Mouse (Mus musculus) hindbrain, postnatal 0 days (tissue): ENCODE measurements around the gene Emilin3. TPM values are rescaled to one million over a fixed set of nuclear protein-coding genes. Genes with fewer than 3 reads are reported as not detected.
A peak's percentile ranks its signal among the peaks of the same experiment; 100 is the strongest.

Experiments used
- ATAC-seq: fragments of 200-750 bp; cut with Nextera tagmentation; 2 replicates; pipeline ENCODE4 v1.8.0; 2017; ENCODE audit warnings: mild to moderate bottlenecking, moderate TSS enrichment, moderate library complexity
- DNase-seq: peaks from one replicate; pipeline ENCODE4 v3.0.0-alpha.2; 2015; ENCODE audit warnings: low spot score
- H3K27ac ChIP-seq: fragments of 300-500 bp; sonication (generic); 2 replicates; pipeline ENCODE4 v1.5.1; 2014; ENCODE audit warnings: mild to moderate bottlenecking
- H3K27me3 ChIP-seq: fragments of 300-500 bp; sonication (generic); 2 replicates; pipeline ENCODE4 v1.6.1; 2014; ENCODE audit warnings: low read length, mixed read lengths; ENCODE audit not compliant: insufficient read depth
- H3K36me3 ChIP-seq: fragments of 300-500 bp; sonication (generic); 2 replicates; pipeline ENCODE4 v1.6.1; 2014; ENCODE audit warnings: low read length, mixed read lengths; ENCODE audit not compliant: insufficient read depth
- H3K4me1 ChIP-seq: fragments of 300-500 bp; sonication (generic); 2 replicates; pipeline ENCODE4 v1.6.1; 2014; ENCODE audit warnings: antibody characterized with exemption, low read length, mixed read lengths; ENCODE audit not compliant: insufficient read depth
- H3K4me2 ChIP-seq: fragments of 300-500 bp; sonication (generic); 2 replicates; pipeline ENCODE4 v1.6.1; 2014; ENCODE audit warnings: low read depth, mild to moderate bottlenecking, low read length, moderate library complexity, mixed read lengths
- H3K4me3 ChIP-seq: fragments of 300-500 bp; sonication (generic); 2 replicates; pipeline ENCODE4 v1.5.1; 2014; ENCODE audit warnings: low read length
- H3K9ac ChIP-seq: fragments of 300-500 bp; sonication (generic); replicated peaks from 2 replicates; pipeline ENCODE4 v1.6.1; 2014; ENCODE audit warnings: mild to moderate bottlenecking, low read length, moderate library complexity, mixed read lengths
- H3K9me3 ChIP-seq: fragments of 300-500 bp; sonication (generic); 2 replicates; pipeline ENCODE4 v1.6.1; 2016; ENCODE audit warnings: low read length, mixed read lengths
- CTCF ChIP-seq: IDR thresholded peaks from 2 replicates; pipeline ENCODE4 v1.5.1; 2016; ENCODE audit warnings: antibody characterized with exemption, control low read depth, low read depth
- WGBS: fragments of 180-500 bp; shearing (Covaris S2); extraction: QIAGEN DNeasy Blood & Tissue Kit; methylation state at CpG from one replicate; pipeline ENCODE4 v1.1.7; 2014; 5-methylcytosine and 5-hydroxymethylcytosine counted together
- polyA plus RNA-seq: library from polyadenylated mRNA; unstranded; fragments of >200 nt; fragmentation: Nextera tagmentation; extraction: Ambion mirVana; gene quantifications from 2 replicates; pipeline ENCODE4 v1.2.1, GENCODE M21; 2015
- total RNA-seq: library from RNA; depleted of rRNA; stranded (reverse); fragments of >200 nt; gene quantifications from 2 replicates; pipeline ENCODE4 v1.2.3, GENCODE M21; 2014

Emilin3 gene
- total and polyA plus RNA-seq, 2 experiments from 2014 or later, result 0.54 to 3.1 TPM

DNA sequence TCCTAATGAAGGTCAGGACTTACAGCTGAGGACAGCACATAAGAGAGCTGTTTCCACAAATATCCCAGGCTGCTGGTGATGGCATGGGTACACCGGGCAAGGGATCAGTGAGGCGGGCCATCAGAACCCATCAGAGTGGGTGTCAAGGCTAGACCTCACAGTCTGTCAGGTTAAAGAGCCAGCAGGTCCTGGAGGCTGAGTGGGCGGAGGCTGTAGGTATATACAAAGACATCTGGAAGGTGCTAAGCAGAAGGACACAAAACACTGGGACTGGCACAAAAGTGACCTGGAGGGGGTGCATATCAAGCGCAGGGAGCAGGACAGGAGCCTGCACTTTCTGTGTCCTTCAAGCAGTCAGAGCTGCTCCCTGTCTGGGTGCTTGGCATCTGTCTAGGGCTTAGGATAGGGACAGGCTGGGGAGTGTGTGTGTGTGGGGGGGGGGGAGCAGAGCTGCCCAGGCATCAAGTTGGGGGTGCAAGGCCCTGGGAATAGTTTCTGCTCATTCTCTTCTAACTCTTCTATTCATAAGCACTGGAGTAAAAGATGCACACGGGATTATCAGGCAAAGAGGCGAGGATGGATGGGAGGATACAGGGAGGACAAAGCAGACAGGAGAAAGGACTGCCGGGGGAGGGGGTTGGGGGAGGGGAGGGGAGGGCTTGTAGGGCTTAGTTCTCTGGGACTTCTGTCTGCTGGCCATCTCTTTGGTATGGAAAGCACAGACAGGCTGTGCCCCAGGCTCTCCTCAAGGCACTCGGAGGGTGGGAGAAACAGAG lies 6.2 kb upstream of the Emilin3 start:
- no peaks in the 10 kb centered on the region for H3K9me3 ChIP-seq
- no peak overlapping the region for H3K27ac ChIP-seq
- H3K9ac ChIP-seq, result no peak overlapping the region
- H3K27me3 ChIP-seq, result peaks cover under 1% of the 10 kb centered on the region; the same call in 1 of the 2 replicates
- 59% methylated on average over 8 of the region's 8 CpGs for WGBS
- ATAC-seq (no peak), DNase-seq (no peak)
- H3K36me3 ChIP-seq, result no peaks in the 10 kb centered on the region
- H3K4me3 ChIP-seq, result no peak overlapping the region
- no peak overlapping the region for H3K4me2 ChIP-seq
- H3K4me1 ChIP-seq, result 0 out of 2 replicates have a peak, but pooled peaks cover 2% of the 10 kb centered on the region
- TF ChIP-seq CTCF, result no peak

GRCm38 (mm10) chr2:160917313-160917712 lies 5.2 kb upstream of the Emilin3 start:
- no peak overlapping the region for H3K4me3 ChIP-seq
- TF ChIP-seq CTCF, result no peak
- H3K4me1 ChIP-seq, result 0 out of 2 replicates have a peak, but pooled peaks cover 2% of the 10 kb centered on the region
- H3K4me2 ChIP-seq, result no peak overlapping the region
- H3K9me3 ChIP-seq, result no peaks in the 10 kb centered on the region
- no peak for DNase-seq
- H3K9ac ChIP-seq, result no peak overlapping the region
- H3K27ac ChIP-seq, result no peak overlapping the region
- ATAC-seq, result no peak
- H3K36me3 ChIP-seq, result no peaks in the 10 kb centered on the region
- peaks cover 8% of the 10 kb centered on the region; the same call in 1 of the 2 replicates for H3K27me3 ChIP-seq
- 95% methylated on average over 3 of the region's 3 CpGs for WGBS

DNA sequence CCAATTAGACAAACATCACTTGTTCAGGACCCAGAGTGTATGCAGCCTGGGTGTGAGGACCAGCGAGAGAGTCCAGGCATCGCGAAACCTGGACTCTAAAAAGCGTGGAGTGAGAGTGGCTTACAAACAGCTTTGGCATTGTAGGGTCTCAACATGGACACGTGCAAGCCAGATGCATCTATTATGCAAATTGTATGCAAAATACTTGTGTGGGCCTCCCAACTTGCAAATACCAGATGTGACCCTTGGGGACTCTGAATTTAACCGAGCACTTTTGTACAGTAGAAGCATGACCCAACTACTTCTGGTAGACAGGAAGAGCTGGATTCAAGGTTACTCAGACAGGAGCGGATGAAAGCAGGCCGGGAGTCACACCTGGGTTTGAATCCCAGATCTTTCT lies 4.6 kb upstream of the Emilin3 start:
- no peak overlapping the region for H3K27ac ChIP-seq
- no peak overlapping the region for H3K9ac ChIP-seq
- no peak overlapping the region for H3K4me2 ChIP-seq
- DNase-seq (no peak), ATAC-seq (no peak)
- H3K4me3 ChIP-seq, result no peak overlapping the region
- WGBS, result 61% methylated on average over 8 of the region's 8 CpGs
- no peaks in the 10 kb centered on the region for H3K9me3 ChIP-seq
- no peak for TF ChIP-seq CTCF
- H3K36me3 ChIP-seq, result no peaks in the 10 kb centered on the region
- peaks cover 4% of the 10 kb centered on the region for H3K4me1 ChIP-seq
- H3K27me3 ChIP-seq, result peaks cover 10% of the 10 kb centered on the region; the same call in 1 of the 2 replicates

DNA sequence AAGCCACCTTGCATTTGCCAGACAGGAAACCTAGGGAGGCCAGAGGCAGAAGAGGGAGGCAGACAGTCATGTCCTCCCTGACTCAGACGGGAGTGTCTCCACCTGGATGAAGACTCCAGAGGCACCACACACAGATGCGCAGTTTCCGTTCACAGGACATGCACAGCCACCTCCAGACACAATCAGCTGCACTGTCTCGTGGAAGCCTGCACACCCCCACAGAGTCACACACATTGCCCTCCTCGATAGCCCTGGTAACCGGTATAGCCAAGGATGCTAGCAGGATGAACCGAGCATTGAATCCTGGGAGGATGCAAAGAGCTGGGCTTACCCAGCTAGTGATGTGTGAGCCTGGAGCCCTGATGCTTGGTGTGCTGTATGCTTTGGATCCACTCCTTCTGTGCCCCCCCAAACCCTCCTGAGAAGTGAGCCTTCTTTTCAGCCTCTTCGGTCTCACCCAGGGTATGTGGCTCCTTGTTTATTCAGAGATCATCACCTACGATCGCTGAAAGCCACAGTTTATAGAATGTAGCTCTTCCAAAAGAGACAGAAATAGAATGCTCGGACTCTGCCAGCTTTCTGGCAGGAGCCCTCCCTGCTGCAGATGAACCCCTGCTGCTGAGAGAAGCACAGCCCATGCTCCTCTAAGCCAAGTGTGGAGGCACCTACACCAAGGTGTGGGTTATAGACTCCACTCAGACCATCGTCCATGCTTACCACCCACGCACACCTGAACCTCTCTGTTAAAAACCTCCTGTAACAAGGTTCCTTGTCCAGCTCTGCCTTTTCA lies 3.9 kb upstream of the Emilin3 start:
- ATAC-seq (no peak), DNase-seq (no peak)
- Histone ChIP-seq H3K27me3 (peaks cover 17% of the 10 kb centered on the region; the same call in 1 of the 2 replicates), H3K9me3 (no peaks in the 10 kb centered on the region), H3K27ac (no peak overlapping the region), H3K36me3 (no peaks in the 10 kb centered on the region), H3K9ac (no peak overlapping the region), H3K4me1 (peaks cover 7% of the 10 kb centered on the region), H3K4me2 (no peak overlapping the region), H3K4me3 (no peak overlapping the region)
- no peak for TF ChIP-seq CTCF
- 63% methylated on average over 13 of the region's 13 CpGs for WGBS

DNA sequence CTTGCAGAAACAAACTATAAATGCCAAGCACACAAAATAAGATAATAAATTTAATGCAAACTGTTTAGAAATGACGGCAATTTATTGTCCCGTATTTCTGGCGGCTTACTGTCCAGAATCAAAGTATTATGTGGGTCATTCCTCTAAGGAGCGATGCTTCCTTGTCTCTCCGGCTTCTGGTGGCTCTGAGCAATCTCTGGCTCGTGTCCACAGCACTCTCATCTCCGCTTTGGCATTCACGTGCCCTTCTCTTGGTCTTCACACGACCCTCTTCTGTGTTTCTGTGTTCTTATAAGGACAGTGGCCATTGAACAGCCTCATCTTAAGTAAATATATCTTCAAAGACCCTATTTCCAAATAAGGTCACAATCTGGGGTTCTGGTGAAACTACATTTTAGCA lies 2.5 kb upstream of the Emilin3 start:
- H3K9me3 ChIP-seq, result no peaks in the 10 kb centered on the region
- no peak overlapping the region for H3K4me2 ChIP-seq
- no peak overlapping the region for H3K4me3 ChIP-seq
- H3K36me3 ChIP-seq, result no peaks in the 10 kb centered on the region
- TF ChIP-seq CTCF, result no peak
- H3K27ac ChIP-seq, result no peak overlapping the region
- ATAC-seq (no peak), DNase-seq (no peak)
- 80% methylated on average over 9 of the region's 9 CpGs for WGBS
- no peak overlapping the region for H3K9ac ChIP-seq
- H3K27me3 ChIP-seq, result peaks cover 26% of the 10 kb centered on the region; the same call in 1 of the 2 replicates
- H3K4me1 ChIP-seq, result peaks cover 7% of the 10 kb centered on the region

- peaks cover 26% of the 10 kb centered on the region; the same call in 1 of the 2 replicates for H3K27me3 ChIP-seq
- no peak overlapping the region for H3K27ac ChIP-seq
- H3K4me2 ChIP-seq, result peak overlapping the region; percentile 65
- 0 out of 2 replicates have a peak overlapping the region, but pooled peaks have one; percentile 17 for H3K9ac ChIP-seq
- no peaks in the 10 kb centered on the region for H3K36me3 ChIP-seq
- H3K9me3 ChIP-seq, result no peaks in the 10 kb centered on the region
- WGBS, result 1% methylated on average over 55 of the region's 64 CpGs
- ATAC-seq, result peak; percentile 50; the same call in 1 of the 2 replicates
- TF ChIP-seq CTCF, result no peak
- H3K4me3 ChIP-seq, result peak overlapping the region; percentile 38
- H3K4me1 ChIP-seq, result peaks cover 7% of the 10 kb centered on the region
- peak; percentile 12 for DNase-seq
Observed at GRCm38 (mm10) chr2:160911558-160912201, 448 bp downstream of the Emilin3 start.
